18 mouse cellular contexts compared by ENCODE assay signal in the genomic region with DNA sequence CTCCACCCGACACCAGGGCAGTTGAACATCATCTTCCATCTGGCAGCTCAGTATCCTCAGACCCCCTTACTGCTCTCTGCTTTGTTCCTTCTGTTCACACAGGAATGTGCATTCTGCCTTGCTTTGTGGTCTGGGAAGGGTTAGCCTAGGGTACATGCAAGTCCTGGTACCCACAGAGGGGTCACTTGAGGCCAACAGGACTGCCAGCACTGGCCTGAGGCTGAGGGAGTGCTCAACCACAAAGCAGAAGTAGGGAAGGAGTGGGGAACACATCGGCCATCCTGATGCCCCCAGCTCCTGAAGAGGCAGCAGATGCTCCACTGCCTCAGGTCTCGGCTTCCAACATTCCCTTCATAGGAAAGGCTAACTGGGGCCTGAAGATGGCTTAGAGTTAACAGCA.
"Had no signal": no experiment of that assay in that cellular context is flagged by ENCODE, and none has a peak within 500 bp of the region (broad histone marks: within the 10 kb centered on the region; RNA-seq: fewer than 3 reads in every experiment).

No protein-coding gene starts in this region.

- H3K36me3 ChIP-seq: liver, embryonic 13.5 days; stomach, embryonic 15.5 days had no signal

- H3K27me3 ChIP-seq: liver, embryonic 13.5 days; midbrain, embryonic 13.5 days; neural tube, embryonic 13.5 days; stomach, embryonic 15.5 days had no signal

- H3K4me2 ChIP-seq: liver, embryonic 13.5 days; midbrain, embryonic 13.5 days; neural tube, embryonic 13.5 days; stomach, embryonic 15.5 days had no signal

- H3K27ac ChIP-seq: kidney, postnatal 0 days; liver, embryonic 13.5 days; midbrain, embryonic 10.5 days; midbrain, embryonic 13.5 days; neural tube, embryonic 13.5 days; stomach, embryonic 15.5 days had no signal

- DNase-seq: kidney, adult 2 months; kidney, postnatal 25 days; liver, embryonic 13.5 days; lung, adult 2 months; lung, postnatal 14 days; lung, postnatal 4 days; retina, postnatal 1 day; right cerebral cortex, postnatal 25 days; spleen, adult 18-20 months; thymus, postnatal 25 days had no signal

- H3K9ac ChIP-seq: liver, embryonic 13.5 days; midbrain, embryonic 13.5 days; neural tube, embryonic 13.5 days; stomach, embryonic 15.5 days had no signal

- H3K4me1 ChIP-seq: liver, embryonic 13.5 days; megakaryocyte, embryonic 14.5 days; midbrain, embryonic 10.5 days; midbrain, embryonic 13.5 days; neural tube, embryonic 13.5 days; stomach, embryonic 15.5 days had no signal

- ATAC-seq: midbrain, embryonic 16.5 days had no signal

- H3K9me3 ChIP-seq: liver, embryonic 13.5 days; megakaryocyte, embryonic 14.5 days; midbrain, embryonic 10.5 days; midbrain, embryonic 13.5 days; neural tube, embryonic 13.5 days; stomach, embryonic 15.5 days had no signal

- H3K4me3 ChIP-seq: liver, embryonic 13.5 days; megakaryocyte, embryonic 14.5 days; midbrain, embryonic 10.5 days; midbrain, embryonic 13.5 days; myocyte; neural tube, embryonic 13.5 days; stomach, embryonic 15.5 days had no signal
